Mouse (Mus musculus): Measurements from ENCODE around the gene Cdk5. TPM values are rescaled to one million over a fixed set of nuclear protein-coding genes. Genes with fewer than 3 reads are reported as not detected.

Gene Cdk5
- polyA plus RNA-seq, 1 experiment from 2014 or later = 63.2 TPM

Other genes starting within 250 kb of the Cdk5 start
- gene Kcnh2, start 71.9 kb downstream of the Cdk5 start, polyA plus RNA-seq (2016; fragmentation: Nextera tagmentation; extraction: Ambion mirVana) = 4.5 and 5.2 TPM in 2 replicates
- 6.7 and 7.6 TPM in 2 replicates for gene Nos3, start 58.7 kb downstream of the Cdk5 start, polyA plus RNA-seq (2016; fragmentation: Nextera tagmentation; extraction: Ambion mirVana)
- gene Atg9b, start 31.4 kb downstream of the Cdk5 start, polyA plus RNA-seq (2016; fragmentation: Nextera tagmentation; extraction: Ambion mirVana) = 0.36 and 0.47 TPM in 2 replicates
- gene Abcb8, start 29.9 kb downstream of the Cdk5 start, polyA plus RNA-seq (2016; fragmentation: Nextera tagmentation; extraction: Ambion mirVana) = 44.6 and 46.2 TPM in 2 replicates
- 1.8 and 2.8 TPM in 2 replicates for gene Asic3, start 10.1 kb downstream of the Cdk5 start, polyA plus RNA-seq (2016; fragmentation: Nextera tagmentation; extraction: Ambion mirVana)
- 46.6 and 49.8 TPM in 2 replicates for gene Slc4a2, start 307 bp upstream of the Cdk5 start, polyA plus RNA-seq (2016; fragmentation: Nextera tagmentation; extraction: Ambion mirVana)
- gene Fastk, start 21.8 kb upstream of the Cdk5 start, polyA plus RNA-seq (2016; fragmentation: Nextera tagmentation; extraction: Ambion mirVana) = 117 and 122 TPM in 2 replicates
- gene Tmub1, start 24.3 kb upstream of the Cdk5 start, polyA plus RNA-seq (2016; fragmentation: Nextera tagmentation; extraction: Ambion mirVana) = 24.7 and 24.9 TPM in 2 replicates
- 52.4 and 68.6 TPM in 2 replicates for gene Agap3, start 28.6 kb upstream of the Cdk5 start, polyA plus RNA-seq (2016; fragmentation: Nextera tagmentation; extraction: Ambion mirVana)
- 0.04 and 0.23 TPM in 2 replicates for gene Gbx1, start 103.7 kb upstream of the Cdk5 start, polyA plus RNA-seq (2016; fragmentation: Nextera tagmentation; extraction: Ambion mirVana)
- 0.33 and 1.1 TPM in 2 replicates for gene Asb10, start 117.4 kb upstream of the Cdk5 start, polyA plus RNA-seq (2016; fragmentation: Nextera tagmentation; extraction: Ambion mirVana)
- gene 4931409K22Rik, start 133.3 kb upstream of the Cdk5 start, polyA plus RNA-seq (2016; fragmentation: Nextera tagmentation; extraction: Ambion mirVana) = 0.10 TPM in 1 of 2 replicates, not detected in the other
- gene Abcf2, start 153.9 kb upstream of the Cdk5 start, polyA plus RNA-seq (2016; fragmentation: Nextera tagmentation; extraction: Ambion mirVana) = 126 and 128 TPM in 2 replicates
- 23.0 and 24.4 TPM in 2 replicates for gene Chpf2, start 163.2 kb upstream of the Cdk5 start, polyA plus RNA-seq (2016; fragmentation: Nextera tagmentation; extraction: Ambion mirVana)
- gene Smarcd3, start 200.9 kb upstream of the Cdk5 start, polyA plus RNA-seq (2016; fragmentation: Nextera tagmentation; extraction: Ambion mirVana) = 73.5 and 74.7 TPM in 2 replicates